Mouse (Mus musculus): ENCODE measurements around the gene Hpse2.
"Not testable (repeated sequence)": the region's sequence is repeated elsewhere in the genome, so short reads cannot be mapped to it uniquely, and the experiment has no call there.

Gene Hpse2

DNA sequence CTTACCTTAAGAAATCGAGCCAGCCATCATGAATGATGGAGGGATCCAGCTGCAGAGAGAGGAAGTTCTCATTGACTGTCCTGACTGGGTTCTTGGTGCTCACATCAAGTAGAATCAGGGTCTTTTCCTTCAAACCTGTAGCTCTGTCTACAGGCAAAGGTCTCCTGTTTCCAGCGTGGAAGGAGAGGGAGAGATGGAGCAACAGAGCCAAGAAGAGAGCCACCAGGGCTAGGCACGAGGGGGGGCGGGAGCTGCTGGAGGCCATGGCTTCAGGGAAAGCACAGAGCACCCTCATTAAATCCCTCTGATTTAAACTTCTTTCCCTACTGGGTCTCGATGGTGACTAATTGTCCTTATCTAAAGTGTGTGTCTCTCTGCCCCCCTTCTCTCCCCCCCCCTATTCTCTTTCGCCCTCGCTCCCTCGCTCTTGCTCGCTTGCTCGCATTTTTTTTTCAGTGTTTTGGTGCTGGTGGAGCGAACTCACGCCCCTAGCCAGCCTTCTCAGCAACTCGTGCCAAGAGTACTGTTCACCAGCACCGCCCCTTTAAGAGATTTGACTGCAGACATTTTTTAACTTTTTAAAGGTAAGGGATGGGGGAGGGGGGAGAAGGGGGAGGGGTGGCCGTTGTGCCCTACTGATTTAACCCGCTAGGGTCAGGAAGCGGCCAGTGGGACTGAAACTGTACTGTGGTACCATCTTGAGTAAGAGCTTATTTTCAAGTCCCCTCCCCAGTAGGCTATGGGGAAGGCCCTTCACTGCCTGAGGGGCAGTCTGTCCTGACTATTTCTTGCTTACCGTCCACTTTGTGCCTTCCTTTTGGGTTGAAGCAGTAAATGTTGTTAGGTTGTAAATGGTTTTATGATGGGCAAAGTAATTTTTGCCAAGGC, at the start of gene Hpse2:
TSS of gene Hpse2 (minus strand) at position 339 of the 888 bp plus-strand sequence.
- no peak for DNase-seq

DNA sequence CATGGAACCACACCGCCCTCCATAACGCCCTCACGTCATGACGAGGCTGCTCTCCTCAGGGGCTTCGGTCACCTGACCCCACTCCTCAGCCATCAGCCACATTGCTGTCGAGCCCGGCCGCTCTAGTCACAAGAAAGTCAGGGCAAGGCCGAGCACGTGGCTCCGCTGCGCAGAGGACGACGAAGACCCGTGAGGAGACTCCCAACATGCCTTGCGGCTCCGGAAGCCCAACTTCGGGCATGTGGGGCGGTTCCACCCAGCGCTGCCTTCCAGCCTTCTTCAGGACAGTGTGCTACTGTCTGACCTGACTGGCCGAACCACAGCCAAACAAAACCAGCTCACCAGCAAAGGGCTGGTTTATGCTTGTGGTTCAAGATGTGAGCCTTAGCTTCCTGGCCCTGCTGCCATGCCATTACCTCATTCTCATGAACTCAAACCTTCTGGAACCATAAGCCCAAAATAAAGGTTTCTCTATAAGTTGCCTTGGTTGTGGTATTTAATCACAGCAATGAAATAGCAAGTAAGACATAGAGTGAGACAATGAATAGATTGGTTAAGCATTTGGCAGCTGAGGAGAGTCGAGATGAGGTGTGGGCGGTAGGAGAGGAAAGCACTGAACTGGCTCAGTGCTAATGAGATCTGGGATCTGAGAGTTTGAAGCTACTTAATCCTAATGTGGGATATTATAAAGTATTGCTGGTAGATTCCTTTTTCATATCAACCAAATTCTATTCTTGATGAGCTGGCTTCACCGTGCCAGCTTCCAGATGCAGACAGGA, 39.5 kb upstream of the Hpse2 start:
- no peak for DNase-seq

DNA sequence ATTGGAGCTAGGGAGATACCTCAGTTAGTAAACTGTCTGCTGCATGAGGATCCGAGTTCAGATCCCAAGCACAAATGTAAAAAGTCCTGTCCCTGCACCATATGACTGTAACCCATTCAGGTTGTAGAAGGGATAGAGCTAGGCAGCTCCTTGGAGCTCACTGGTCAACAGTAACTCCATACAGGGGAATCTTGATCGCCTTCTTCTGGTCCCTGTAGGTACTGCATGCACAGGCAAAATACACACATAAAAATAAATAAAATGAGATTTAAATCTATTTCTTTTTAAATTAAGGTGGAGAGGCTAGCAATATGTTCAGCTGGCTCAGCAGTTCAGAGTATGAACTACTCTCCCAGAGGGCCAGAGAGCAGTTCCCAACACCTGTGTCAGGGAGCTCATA, 35.9 kb upstream of the Hpse2 start:
- no peak for DNase-seq

DNA sequence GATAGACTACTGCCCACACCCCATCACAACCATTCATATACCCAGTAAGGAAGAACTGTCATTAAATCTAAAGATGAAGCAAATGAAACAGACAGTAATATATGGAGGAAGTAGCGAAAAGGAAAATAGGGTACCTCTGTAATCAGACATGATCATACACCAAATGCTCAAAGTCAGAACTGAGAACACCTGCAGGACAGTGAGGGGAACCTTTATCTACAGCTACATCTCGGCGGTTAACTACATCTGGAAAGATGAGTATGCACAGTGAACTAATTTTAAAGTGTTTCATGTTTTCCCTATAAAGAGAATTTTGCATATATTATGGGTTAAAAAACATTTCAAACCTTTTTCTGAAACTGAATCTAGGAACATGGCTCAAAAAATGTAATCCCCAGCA, 32.4 kb upstream of the Hpse2 start:
- DNase-seq, result no peak

DNA sequence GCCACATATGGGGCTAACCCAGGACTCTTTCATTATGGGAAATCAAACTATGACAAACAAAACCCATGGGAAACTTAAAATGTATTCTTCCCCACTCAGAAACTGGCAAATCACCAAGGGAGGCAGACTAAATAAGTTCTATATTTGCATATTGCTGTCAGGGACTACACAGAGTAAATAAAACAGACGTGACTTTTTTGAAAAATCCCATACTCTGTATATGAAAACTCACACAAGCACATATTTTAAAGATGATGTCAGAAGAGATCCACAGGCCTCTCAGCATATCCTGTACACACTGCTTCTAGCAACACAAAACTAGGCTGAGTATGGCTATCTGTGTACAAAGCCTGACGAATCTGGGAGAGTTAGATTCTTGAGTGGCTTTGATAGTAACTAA, 27.4 kb upstream of the Hpse2 start:
- DNase-seq, result no peak

DNA sequence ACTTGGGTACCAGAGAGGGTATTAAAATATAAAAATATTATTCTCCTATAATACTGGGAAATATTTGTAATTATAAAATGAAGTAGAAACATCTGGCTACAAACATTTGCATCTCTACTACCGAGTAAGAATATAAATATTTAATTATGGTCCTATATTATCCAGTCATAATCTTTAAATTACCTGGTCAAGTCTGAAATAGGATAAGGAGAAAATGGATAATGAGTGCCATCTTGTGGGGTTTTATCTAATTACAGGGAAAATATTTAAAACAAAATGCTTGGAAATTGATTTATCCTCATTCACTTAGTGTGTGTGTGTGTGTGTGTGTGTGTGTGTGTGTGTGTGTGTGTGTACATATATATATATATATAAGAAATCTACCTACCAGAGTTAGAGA, 19.0 kb upstream of the Hpse2 start:
- no peak for DNase-seq

DNA sequence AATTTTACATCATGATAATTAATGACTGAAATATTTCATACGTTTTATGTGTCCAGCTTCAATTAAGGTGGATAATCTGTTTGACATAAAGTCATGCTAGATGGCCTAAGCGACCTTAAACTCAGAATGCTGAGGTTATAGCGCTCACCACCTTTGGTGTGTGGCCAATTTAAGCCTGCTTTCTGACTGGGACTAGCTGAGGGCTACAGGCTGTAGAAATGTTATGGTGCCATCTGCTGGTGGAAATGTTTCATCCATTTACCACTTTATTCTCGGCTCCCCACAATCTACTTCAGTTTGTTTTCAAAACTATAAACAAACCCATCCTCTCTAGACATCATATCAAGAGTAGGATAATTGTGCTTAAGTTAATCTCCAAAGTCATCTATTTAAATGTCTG, 8.2 kb upstream of the Hpse2 start:
- peak; percentile 35 for DNase-seq

DNA sequence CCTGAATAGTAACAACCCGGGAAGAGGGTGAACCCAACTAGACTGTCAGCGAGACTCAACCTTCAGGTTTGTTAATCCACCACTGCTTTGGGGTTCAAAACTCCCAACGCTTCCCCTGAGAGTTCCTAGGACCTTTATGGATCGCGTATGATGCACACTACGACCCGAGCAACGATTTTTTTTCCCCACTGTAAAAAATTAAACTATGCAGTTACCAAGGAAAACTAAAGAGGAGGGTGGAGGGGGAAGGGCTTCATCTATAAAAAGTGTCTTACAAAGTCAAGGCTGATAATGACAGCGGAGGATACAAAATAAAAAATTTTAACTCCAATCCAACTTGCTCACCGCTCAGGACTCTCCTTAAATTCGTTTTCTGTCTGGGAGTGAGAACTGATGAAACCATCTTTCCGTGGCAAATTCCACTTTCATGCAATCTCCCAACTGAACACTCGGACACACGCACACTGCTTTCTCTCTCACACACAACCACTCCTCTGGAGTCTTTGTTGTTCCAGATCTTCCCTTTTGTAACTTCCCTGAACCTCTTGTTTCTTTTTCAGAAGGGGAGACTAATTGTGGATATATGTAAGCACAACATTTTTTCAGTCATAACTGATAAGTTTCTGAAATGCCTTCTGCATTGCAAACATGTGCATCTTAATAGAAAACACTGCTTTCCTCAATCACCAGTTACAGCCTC, 934 bp downstream of the Hpse2 start:
- DNase-seq, result no peak

DNA sequence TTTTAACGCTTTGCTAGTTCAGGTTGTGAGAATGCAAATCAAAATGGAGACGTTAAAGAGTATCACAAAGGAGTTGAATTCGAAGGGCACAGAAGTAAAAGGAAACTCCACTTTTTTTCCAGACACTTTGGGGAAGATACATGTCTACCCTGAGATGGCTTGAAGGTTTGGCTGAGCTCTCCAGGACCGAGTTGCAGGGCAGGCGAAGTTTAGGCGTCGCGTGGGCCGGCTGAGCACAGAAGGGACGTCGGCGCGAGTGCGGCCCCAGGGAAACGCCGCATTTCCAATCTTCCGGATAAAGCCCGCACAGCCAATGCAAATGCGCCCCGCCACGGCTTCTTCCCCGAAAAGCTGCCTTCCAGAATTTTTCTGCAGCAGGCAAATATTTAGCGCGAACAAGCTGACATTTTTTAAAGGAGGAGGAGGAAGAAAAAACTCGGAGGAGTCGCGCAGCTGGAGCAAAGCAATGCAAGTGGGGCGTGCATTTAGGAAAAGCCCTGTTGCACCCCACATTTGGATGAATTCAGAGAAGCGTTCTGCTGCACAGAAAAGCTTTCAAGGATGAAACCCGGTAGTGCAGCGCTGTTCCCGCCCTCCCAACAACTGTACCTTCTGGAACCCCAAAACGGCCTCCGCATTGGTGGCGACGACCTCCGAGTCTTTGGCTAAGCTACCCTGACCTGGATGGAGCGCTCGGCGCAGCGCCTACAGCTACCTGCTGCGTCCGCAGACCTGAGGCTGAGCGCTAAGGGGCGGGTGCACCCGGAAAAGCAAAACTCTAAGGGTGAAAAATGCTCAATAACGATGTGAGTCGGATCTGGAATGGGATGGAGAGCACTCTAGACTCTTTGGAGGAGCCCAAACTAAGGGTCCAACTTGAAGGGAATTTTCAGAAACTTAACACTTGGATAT, 1.9 kb downstream of the Hpse2 start:
- no peak for DNase-seq

DNA sequence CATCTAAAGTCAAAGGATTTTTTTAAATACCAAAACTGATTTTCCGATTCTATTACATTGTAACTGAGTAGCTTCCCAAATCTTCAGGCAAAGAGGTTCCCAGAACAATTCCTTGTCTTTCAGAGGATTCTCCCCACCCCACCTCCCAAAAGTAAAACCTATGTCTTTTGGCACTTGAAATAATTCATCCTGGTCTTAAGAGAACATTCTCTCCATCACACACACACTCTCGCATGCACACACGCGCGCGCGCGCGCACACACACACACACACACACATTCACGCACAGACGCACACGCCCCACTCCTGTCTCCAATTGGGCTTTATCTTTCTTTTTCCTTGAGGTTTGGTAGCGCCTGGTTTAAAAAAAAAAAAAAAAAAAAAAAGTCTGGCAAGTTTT, 2.7 kb downstream of the Hpse2 start:
- DNase-seq, result no peak

DNA sequence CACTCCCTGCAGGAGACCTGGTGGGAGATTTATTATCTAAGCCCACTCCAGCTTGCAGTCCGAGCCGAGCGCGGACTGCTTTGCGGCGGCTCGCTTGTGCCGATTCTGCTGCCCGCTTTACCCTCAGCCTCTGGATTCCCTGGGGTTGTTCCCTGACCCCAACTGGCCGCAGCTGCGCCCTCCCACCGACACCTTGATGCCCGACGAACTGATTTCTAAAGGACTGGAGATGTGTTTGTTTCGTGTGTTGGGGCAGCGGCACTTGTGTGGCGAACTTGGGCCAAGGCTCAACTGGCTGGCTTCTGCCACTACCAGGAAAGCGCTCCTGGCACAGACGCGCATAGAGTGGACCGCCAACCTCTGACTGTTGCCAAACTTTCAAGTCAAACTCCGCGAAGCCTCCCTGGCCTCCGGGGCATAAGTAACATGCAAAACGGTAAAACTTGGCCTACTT, 3.1 kb downstream of the Hpse2 start:
- no peak for DNase-seq

DNA sequence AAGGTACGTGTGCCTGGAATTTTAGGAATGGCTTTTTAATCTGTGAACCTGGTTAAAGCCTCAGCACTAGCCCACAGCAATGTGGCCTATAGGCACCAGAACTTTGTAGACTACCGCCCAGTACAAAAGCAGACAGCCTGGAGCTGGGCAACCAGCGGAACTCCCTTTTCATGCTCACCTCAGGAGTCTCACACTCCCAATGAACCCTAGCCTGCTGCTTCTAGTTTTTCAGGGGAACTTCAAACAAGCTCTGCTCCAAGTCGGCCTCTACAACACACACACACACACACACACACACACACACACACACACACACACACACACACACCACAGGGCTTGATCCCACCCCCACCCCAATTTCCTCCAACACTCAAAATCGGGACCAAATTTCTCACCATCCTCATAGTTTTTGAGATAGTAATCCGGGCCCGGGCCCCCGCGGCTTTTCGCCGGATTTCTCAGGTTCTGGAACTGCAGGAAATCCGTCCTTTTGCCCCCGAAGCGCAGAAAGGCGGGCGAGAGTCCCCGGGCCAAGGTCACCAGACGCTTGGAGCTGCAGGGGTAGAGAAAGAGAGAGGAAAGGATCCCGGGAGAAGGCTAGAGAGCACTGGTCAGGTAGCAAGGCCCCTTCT, 3.7 kb downstream of the Hpse2 start:
- DNase-seq, result no peak

DNA sequence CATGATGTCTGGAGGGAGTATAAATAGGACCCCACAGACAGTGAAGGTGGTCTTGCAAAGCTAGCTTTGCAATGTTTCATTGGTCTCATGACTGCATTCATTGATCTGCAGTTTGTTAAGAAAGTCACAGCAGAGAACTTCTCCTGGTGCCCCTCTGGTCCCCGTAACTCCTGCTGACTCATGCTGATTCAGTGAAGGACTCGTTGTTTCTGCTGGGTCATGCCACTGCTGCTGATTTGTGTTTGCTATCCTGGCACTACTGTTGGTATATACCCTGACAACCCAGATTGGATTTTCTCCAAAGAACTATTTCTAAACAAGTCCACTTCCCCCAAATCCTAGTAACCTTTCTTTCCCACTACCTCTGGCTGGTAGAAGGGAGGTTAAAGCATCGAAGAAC, 29.3 kb downstream of the Hpse2 start:
- DNase-seq, result no peak

DNA sequence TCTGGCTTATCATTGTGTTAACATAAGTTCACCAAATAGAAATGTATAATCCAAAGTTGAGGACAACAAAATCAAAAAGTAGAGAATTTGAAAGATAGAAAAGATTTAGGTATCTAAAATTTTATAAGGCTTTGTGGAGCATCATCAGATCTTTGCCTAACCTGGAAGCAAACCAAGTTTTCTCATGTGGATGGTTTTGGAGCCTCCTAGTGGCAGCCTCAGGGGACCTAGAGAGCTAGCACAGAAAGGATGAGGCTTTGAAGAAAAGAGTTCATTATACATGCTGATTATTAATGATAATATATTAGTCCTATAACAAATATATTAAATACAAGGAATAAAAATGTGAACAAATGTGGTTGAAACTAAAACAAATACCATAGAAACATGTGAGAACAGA, 77.0 kb downstream of the Hpse2 start:
- peak; percentile 39 for DNase-seq

DNA sequence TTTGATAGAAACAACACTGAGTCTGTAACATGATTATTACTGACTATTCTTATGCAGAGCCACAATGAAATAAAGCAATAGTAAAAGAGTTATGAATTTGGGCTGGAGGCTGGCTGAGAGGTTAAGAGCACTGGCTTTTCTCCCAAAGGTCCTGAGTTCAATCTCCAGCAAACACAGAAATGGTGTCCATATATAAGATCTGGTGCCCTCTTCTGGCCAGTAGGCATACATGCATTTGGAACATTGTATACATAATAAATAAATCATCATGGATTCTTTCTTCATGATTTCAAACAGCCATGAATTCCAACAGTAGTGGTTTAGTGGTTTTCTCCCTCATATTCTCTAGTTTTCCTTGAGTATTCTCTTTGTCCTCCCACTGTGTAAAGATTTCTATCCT, 81.4 kb downstream of the Hpse2 start:
- no peak for DNase-seq

DNA sequence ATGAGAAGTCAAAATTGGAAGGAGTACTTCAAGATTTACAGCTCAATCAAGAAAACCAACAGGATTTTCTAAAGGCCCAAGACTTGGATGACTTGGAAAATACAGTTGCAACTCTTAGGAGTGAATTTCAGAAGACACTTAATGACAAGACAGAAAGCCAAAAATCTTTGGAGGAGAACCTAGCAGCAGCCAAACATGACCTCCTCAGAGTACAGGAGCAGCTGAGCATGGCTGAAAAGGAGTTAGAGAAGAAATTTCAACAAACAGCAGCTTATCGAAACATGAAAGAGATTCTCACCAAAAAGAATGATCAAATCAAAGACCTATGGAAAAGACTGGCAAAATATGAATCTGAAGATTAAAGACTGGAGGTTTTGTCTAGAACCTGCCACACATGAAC, 106.8 kb downstream of the Hpse2 start:
- not testable (repeated sequence) for DNase-seq

DNA sequence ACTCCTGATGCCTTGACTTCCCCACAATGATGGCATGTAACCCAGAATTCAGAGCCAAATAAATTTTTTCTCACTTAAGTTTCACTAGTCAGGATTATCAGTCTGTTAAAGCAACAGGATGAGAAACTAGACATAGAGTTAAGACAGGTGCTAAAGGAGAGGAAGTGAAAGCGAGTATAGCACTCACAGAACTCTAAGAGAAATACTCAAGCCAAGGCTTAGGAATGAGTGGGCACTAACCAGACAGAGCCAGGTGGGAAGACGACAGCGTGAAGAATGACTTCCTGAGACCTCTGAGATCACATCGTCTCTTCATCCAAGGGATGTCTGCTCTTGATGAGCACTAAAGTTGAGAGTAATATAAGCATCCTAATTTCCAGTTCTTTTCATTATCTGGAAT, 144.2 kb downstream of the Hpse2 start:
- DNase-seq, result no peak

DNA sequence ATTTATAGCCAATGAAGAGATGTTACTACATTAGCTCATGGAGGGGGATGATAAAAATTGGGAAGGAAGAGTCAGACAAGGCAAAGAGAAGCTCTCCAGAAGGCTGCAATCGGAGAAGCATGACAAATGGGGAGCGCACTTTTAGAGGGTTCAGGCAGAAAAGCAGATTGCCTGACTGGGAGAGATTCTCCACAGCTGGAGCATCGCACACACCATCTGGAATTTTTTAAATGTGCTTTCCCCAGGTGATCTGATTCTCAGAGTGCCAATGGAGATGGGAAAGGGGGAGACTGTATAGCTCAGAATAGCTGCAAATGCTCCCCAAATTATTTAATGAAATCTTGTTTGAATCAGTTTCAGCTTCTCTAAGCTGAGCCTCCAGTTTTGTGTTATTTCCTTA, 156.4 kb downstream of the Hpse2 start:
- DNase-seq, result no peak

DNA sequence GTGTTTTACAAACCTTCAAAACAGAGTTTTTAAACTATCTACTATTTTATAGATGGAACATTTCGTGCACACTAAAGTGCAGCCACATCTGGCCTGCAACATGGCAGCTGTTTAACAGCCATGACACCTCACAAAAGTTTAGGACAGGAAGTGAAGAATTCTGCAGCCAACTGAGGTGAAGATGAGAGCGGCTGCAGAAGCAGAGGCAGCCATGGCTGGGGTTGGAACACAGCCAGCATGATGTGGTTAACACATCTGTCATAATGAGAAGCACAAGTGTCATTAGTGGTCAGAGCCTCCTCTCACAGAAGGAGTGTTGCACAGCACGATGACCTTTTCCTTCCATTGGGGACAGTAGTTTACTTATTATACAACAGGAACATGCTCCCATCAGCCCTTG, 194.6 kb downstream of the Hpse2 start:
- no peak for DNase-seq

DNA sequence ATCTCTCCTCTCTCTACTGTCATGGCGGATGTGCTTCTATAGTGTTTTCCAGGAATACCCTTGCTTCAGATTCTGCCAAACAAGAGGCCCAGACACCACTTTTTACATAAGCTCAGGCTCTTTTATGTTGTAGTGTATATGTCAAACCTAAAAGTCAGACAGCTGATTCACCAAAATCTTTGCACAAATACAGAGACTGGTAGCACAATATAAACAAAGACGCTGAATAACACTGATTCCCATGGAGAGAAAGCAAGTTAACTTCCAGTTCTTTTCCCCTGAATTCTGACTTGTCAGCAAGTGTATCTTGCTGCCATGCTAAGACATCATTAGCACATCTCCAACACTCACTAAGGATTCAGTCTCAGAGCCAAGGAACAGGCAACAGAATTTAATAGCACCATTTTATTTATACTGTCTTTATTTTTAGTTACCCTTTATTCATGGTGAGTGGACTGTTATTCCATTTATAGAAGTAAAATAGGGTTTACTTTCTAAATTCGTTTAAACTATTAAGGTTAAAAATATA, 212.7 kb downstream of the Hpse2 start:
- no peak for DNase-seq

DNA sequence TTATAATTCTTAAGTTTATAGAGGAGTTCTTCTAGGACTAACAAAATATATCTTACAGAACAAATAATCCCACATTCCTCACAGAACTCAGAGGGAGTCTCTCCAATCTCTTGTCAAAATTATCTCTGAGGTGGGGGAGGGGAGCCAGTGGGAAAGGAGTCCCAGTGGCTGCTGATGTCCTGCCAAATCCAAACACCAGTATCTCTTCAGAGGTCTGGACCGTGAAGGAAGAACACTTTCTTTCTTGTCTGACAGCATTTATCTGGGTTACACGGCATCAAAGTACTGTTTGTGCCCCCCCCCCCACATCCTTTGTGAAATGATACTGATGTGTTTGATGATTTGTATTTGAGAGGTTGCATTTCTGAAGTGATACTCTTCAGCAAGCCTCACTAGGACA, 213.3 kb downstream of the Hpse2 start:
- no peak for DNase-seq

DNA sequence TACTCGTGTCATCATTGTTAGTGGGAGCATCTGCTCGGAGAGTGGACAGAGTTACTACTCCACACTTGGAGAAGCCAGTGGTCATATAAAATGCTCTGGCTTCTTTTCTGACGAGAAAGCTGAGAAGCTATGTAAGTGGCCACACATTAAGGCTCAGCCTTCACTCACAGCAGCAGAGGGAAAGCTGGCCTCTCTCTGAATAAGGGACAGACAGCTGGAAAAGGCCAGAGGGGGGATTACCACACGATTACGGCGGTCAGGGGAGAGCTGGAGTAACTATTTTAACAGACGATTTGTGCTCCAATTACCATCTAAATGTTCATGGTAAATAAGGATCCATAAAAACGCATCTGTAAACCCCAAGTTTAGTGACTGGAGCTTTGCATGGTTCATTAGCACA, 232.1 kb downstream of the Hpse2 start:
- no peak for DNase-seq
